Mouse (Mus musculus) intestine, embryonic 15.5 days (tissue): ENCODE data around the gene Tmc5. TPM values are rescaled to one million over a fixed set of nuclear protein-coding genes. Genes with fewer than 3 reads are reported as not detected.

Source experiments
- polyA plus RNA-seq: library from polyadenylated mRNA; unstranded; fragments of >200 nt; fragmentation: Nextera tagmentation; extraction: Ambion mirVana; gene quantifications from 2 replicates; pipeline ENCODE4 v1.2.1, GENCODE M21; 2015

The Tmc5 gene
- polyA plus RNA-seq, 1 experiment from 2014 or later, result 9.6 TPM

Other genes starting within 250 kb of the Tmc5 start
- 6.5 and 7.0 TPM in 2 replicates for gene Syt17, start 149.1 kb upstream of the Tmc5 start, polyA plus RNA-seq
- gene Itpripl2, start 105.3 kb upstream of the Tmc5 start, polyA plus RNA-seq, result 5.3 and 5.5 TPM in 2 replicates
- gene Coq7, start 63.9 kb upstream of the Tmc5 start, polyA plus RNA-seq, result 124 and 134 TPM in 2 replicates
- gene Tmc7, start 12.6 kb upstream of the Tmc5 start, polyA plus RNA-seq, result 2.0 and 2.4 TPM in 2 replicates
- gene Gde1, start 108.5 kb downstream of the Tmc5 start, polyA plus RNA-seq, result 124 and 127 TPM in 2 replicates
- 10.0 and 10.7 TPM in 2 replicates for gene Ccp110, start 115.3 kb downstream of the Tmc5 start, polyA plus RNA-seq
- 71.3 and 72.6 TPM in 2 replicates for gene Vps35l, start 142.9 kb downstream of the Tmc5 start, polyA plus RNA-seq